Mouse (Mus musculus) effector memory CD4-positive, alpha-beta T cell, adult 7 months (primary cell): ENCODE measurements around the gene Smc4. TPM values are rescaled to one million over a fixed set of nuclear protein-coding genes. Genes with fewer than 3 reads are reported as not detected.

ENCODE experiments used
- polyA plus RNA-seq: library from polyadenylated mRNA; unstranded; fragments of 100-300 nt; shearing (Covaris generic); gene quantifications from one replicate; pipeline ENCODE4 v1.2.1, GENCODE M21; 2017

Gene Smc4
- polyA plus RNA-seq: 119 TPM

DNA sequence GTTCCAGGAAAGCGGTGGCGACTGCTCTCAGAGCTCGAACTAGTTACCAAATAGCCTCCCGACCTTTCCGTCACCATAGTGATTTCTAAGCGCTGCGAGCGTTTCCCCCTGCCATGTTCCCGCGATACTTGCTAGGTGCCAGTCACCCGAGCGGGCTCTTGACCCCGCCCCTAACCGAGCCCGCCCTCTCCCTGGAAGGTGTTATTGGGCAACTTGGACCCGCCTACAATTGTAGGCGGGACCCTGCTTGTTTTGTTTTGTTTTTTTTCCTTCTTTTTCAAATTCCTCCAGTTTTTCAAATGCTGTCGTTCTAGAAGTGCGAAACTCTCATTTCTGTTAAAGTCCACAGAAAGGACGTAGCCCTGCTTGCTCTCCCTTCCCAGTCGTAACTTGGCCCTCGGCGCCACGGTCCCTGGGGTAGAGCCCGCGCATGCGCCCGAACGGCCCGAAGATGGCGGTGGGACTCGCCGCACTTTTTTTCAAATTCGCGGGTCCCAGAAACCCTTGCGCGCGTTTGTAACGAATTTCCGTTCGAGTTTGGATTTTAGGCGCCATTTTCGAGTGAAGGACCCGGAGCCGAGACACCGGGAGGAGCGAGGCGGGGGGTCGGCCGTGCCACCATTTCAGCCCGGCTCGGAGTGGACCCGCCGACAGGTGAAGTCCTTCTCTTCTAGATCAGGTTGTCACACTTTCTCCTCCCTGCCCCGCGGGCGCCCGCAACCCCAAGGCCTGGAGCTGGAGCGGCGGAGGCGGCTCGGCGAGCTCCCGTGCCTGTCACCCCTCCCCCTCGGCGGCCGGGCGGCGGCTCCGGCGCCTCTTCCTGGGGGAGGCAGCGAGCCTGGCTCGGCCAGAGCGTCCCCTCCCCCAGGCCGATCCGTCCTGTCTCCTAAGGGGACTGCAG, at the start of gene Smc4, which contains the start of gene Ift80:
Gene Smc4 (plus strand): TSS at position 302 of the 901 bp plus-strand sequence.
Gene Ift80 (minus strand): TSS at position 134 of the 901 bp plus-strand sequence.

GRCm38 (mm10) chr3:69044645-69045399, 40.3 kb downstream of the Smc4 start, which contains the start of gene Trim59:
Gene Trim59 (minus strand): TSS chr3:69044755.

Other genes starting within 250 kb of the Smc4 start
- gene 1110032F04Rik, start 135.2 kb upstream of the Smc4 start, polyA plus RNA-seq: 0.78 TPM
- gene Ift80, start 168 bp upstream of the Smc4 start, polyA plus RNA-seq: 5.7 TPM
- gene Trim59, start 40.0 kb downstream of the Smc4 start, polyA plus RNA-seq: 62.9 TPM
- gene Kpna4, start 122.4 kb downstream of the Smc4 start, polyA plus RNA-seq: 158 TPM
- not detected for gene Arl14, start 217.7 kb downstream of the Smc4 start, polyA plus RNA-seq